Mouse (Mus musculus) central nervous system, embryonic 11.5 days (tissue): ENCODE results near the gene Riox2. TPM values are rescaled to one million over a fixed set of nuclear protein-coding genes. Genes with fewer than 3 reads are reported as not detected.

ENCODE experiments used
- polyA plus RNA-seq: library from polyadenylated mRNA; depleted of rRNA; stranded (reverse); fragments of >200 nt; gene quantifications from 2 replicates; pipeline ENCODE4 v1.2.3, GENCODE M21; 2012; rRNA removed

Gene Riox2
- 13.4 and 15.4 TPM in 2 replicates for polyA plus RNA-seq

GRCm38 (mm10) chr16:59471637-59472278 lies at the start of gene Riox2:
Gene Riox2, plus strand, starts transcription at chr16:59471775.

Other genes with a start within 250 kb of the Riox2 start
- not detected in 2 replicates for gene Olfr201, start 199.1 kb upstream of the Riox2 start, polyA plus RNA-seq
- gene Olfr202, start 185.0 kb upstream of the Riox2 start, polyA plus RNA-seq = not detected in 2 replicates
- not detected in 2 replicates for gene Olfr203, start 172.9 kb upstream of the Riox2 start, polyA plus RNA-seq
- 0.01 TPM in 1 of 2 replicates, not detected in the other for gene Olfr204, start 153.5 kb upstream of the Riox2 start, polyA plus RNA-seq
- not detected in 2 replicates for gene Olfr205, start 140.6 kb upstream of the Riox2 start, polyA plus RNA-seq
- not detected in 2 replicates for gene Olfr206, start 122.5 kb upstream of the Riox2 start, polyA plus RNA-seq
- not detected in 2 replicates for gene Olfr209, start 107.8 kb upstream of the Riox2 start, polyA plus RNA-seq
- 0.04 TPM in 2 replicates for gene Gabrr3, start 64.4 kb upstream of the Riox2 start, polyA plus RNA-seq
- gene Crybg3, start 129.2 kb downstream of the Riox2 start, polyA plus RNA-seq = 9.0 and 9.8 TPM in 2 replicates
- gene Arl6, start 167.6 kb downstream of the Riox2 start, polyA plus RNA-seq = 19.3 and 23.0 TPM in 2 replicates